Mouse (Mus musculus) forebrain, postnatal 0 days (tissue): Measurements from ENCODE around the gene Jmjd8. TPM values are rescaled to one million over a fixed set of nuclear protein-coding genes. Genes with fewer than 3 reads are reported as not detected.

Source experiments
- ATAC-seq: fragments of 200-750 bp; cut with Nextera tagmentation; 2 replicates; pipeline ENCODE4 v1.8.0; 2017; ENCODE audit warnings: mild to moderate bottlenecking, moderate library complexity
- DNase-seq: peaks from one replicate; pipeline ENCODE4 v3.0.0-alpha.2; 2015
- H3K27ac ChIP-seq: fragments of 300-500 bp; sonication (generic); 2 replicates; pipeline ENCODE4 v1.5.1; 2014; ENCODE audit warnings: low read depth, mild to moderate bottlenecking, antibody characterized with exemption, low read length, moderate library complexity, mixed read lengths
- H3K27me3 ChIP-seq: fragments of 300-500 bp; sonication (generic); 2 replicates; pipeline ENCODE4 v1.6.1; 2014; ENCODE audit warnings: mild to moderate bottlenecking, low read length, mixed read lengths; ENCODE audit not compliant: insufficient read depth
- H3K36me3 ChIP-seq: fragments of 300-500 bp; sonication (generic); 2 replicates; pipeline ENCODE4 v1.6.1; 2014; ENCODE audit warnings: mild to moderate bottlenecking, moderate library complexity; ENCODE audit not compliant: insufficient read depth
- H3K4me1 ChIP-seq: fragments of 300-500 bp; sonication (generic); 2 replicates; pipeline ENCODE4 v1.6.1; 2014; ENCODE audit warnings: antibody characterized with exemption; ENCODE audit not compliant: insufficient read depth
- H3K4me2 ChIP-seq: fragments of 300-500 bp; sonication (generic); 2 replicates; pipeline ENCODE4 v1.6.1; 2014; ENCODE audit warnings: low read depth, mild to moderate bottlenecking, moderate library complexity
- H3K4me3 ChIP-seq: fragments of 300-500 bp; sonication (generic); 2 replicates; pipeline ENCODE4 v1.5.1; 2014; ENCODE audit warnings: low read depth, low read length, mixed read lengths
- H3K9ac ChIP-seq: fragments of 300-500 bp; sonication (generic); 2 replicates; pipeline ENCODE4 v1.6.1; 2014; ENCODE audit warnings: mild to moderate bottlenecking
- H3K9me3 ChIP-seq: fragments of 300-500 bp; sonication (generic); 2 replicates; pipeline ENCODE4 v1.6.1; 2016; ENCODE audit warnings: low read length
- CTCF ChIP-seq: sonication (generic); IDR thresholded peaks from 2 replicates; pipeline ENCODE4 v1.5.1; 2016; ENCODE audit warnings: antibody characterized with exemption, control low read depth, low read depth
- WGBS: fragments of 180-500 bp; shearing (Covaris S2); extraction: QIAGEN DNeasy Blood & Tissue Kit; methylation state at CpG from one replicate; pipeline ENCODE4 v1.1.7; 2014; 5-methylcytosine and 5-hydroxymethylcytosine counted together
- polyA plus RNA-seq: library from polyadenylated mRNA; unstranded; fragments of >200 nt; fragmentation: Nextera tagmentation; extraction: Ambion mirVana; gene quantifications from 2 replicates; pipeline ENCODE4 v1.2.1, GENCODE M21; 2015
- total RNA-seq: library from RNA; depleted of rRNA; stranded (reverse); fragments of >200 nt; gene quantifications from 2 replicates; pipeline ENCODE4 v1.2.3, GENCODE M21; 2014

Jmjd8 gene
- total and polyA plus RNA-seq, 2 experiments from 2014 or later, result 49.5 to 52.2 TPM

DNA sequence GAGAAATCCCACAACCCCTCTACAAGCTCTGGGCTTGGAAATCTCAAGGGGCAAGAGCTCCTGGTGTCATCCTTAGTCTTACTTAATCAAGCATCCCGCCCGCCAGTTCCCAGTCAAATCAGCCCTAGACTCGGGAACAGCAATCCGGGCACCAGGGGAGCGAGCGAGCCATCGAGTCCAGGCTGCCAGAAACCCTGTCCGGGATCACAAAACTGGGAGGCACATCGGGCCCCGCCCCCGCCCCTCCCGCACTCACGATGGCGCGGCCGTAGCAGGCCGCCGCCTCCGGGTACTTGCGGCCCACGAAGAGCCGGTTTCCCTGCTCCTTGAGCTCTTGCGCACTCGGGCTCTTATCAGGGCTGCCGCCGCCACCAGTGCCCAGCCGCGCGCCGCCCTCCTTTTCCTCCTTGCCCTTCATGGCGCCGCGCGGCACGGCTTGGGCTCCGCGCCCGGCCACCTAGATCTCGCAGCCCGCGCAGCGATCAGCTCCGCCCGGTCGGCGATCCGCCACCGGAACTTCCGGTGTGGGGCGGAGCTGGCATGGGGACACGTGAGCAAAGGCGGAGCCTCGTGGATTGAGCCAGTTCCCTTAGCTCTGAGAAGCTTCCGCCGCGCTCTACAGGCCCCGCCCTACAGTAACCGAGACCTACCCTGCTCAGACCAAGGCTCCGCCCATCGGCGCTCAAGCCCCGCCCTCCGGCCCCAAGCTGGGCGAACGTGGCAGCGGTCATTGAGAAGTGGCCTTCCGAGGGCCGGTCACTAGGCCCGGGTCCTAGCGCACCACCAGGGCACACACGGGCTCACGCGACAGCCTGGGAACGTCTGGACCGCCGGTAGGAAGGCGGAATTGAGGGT lies 4.0 kb downstream of the Jmjd8 start:
- H3K4me2 ChIP-seq, result peak overlapping the region; percentile 89
- no peak; the same call in 1 of the 2 replicates for TF ChIP-seq CTCF
- H3K9me3 ChIP-seq, result no peaks in the 10 kb centered on the region
- H3K9ac ChIP-seq, result peak overlapping the region; percentile 76
- H3K27ac ChIP-seq, result peak overlapping the region; percentile 93
- ATAC-seq (peak; percentile 89), DNase-seq (peak; percentile 98)
- no peaks in the 10 kb centered on the region for H3K27me3 ChIP-seq
- under 1% methylated on average over 70 of the region's 77 CpGs for WGBS
- peaks cover 45% of the 10 kb centered on the region for H3K4me1 ChIP-seq
- peak overlapping the region; percentile 59 for H3K4me3 ChIP-seq
- peaks cover 19% of the 10 kb centered on the region for H3K36me3 ChIP-seq

DNA sequence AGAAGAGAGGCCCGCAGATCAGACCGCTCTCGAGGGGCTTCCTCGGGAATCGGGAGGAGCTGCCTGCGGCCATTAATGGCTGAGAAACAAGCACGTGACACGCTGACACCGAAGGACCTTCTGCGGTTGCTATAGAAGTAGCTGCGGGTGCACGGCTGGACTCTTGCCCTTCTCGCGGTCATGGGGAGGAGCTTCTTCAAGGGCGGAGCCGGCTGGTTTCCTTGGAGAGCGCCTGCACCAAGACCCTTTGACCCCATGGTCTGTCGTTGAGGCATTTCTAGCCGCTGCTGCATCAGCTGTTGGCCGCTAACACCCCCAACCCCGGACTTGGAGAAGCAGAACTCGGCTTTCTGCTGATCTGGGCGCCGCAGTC lies 4.6 kb downstream of the Jmjd8 start, which contains the start of gene Stub1:
Stub1 (minus strand) TSS at position 114 of the 373 bp plus-strand sequence.
- 2% methylated on average over 24 of the region's 24 CpGs for WGBS
- peak within 1 kb of the TSS; percentile 93 for H3K27ac ChIP-seq
- no peaks in the 10 kb centered on the region for H3K27me3 ChIP-seq
- H3K4me1 ChIP-seq, result peaks cover 46% of the 10 kb centered on the region
- ATAC-seq (peak; percentile 48), DNase-seq (no peak)
- TF ChIP-seq CTCF, result no peak
- H3K9ac ChIP-seq, result peak within 1 kb of the TSS; percentile 76
- H3K4me2 ChIP-seq, result peak within 1 kb of the TSS; percentile 89
- peak within 1 kb of the TSS; percentile 59 for H3K4me3 ChIP-seq
- peaks cover 18% of the 10 kb centered on the region for H3K36me3 ChIP-seq
- H3K9me3 ChIP-seq, result no peaks in the 10 kb centered on the region

DNA sequence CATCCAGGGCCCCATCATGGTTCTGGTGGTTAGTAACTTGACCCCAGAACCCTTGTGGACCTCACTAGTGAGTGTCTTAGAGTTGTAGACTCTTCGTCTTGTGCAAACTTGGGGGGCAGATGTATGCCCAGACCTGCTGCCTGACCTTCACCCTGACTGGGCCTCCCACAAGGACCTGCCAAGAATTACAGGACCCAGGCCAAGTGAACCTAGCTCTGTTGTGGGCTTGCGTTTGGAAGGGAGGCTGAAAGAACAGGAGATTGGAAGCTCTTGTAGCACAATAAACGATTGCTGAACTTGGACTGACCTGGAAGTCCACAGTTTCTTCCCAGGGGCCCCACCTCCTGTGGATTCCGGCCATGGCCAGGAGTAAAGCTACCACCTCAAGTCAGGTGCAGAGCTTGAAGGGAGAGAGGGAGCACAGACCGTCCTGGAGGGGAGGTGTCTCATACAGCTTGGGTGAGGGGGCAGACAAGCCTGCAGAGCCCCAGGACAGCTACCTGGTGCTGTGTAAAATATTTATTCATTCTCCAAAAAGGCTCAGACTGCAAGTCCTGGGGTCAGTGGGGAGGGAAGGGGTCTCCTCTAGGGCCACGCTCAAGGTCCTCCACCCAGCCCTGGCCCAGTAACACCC lies 5.4 kb downstream of the Jmjd8 start:
- no peaks in the 10 kb centered on the region for H3K9me3 ChIP-seq
- H3K4me3 ChIP-seq, result peak overlapping the region; percentile 59
- H3K27me3 ChIP-seq, result no peaks in the 10 kb centered on the region
- H3K4me1 ChIP-seq, result peaks cover 44% of the 10 kb centered on the region
- H3K27ac ChIP-seq, result peak overlapping the region; percentile 93
- DNase-seq (no peak), ATAC-seq (no peak)
- no peak overlapping the region for H3K9ac ChIP-seq
- WGBS, result 47% methylated on average over 6 of the region's 6 CpGs
- H3K36me3 ChIP-seq, result peaks cover 23% of the 10 kb centered on the region
- peak overlapping the region; percentile 89 for H3K4me2 ChIP-seq
- no peak for TF ChIP-seq CTCF

DNA sequence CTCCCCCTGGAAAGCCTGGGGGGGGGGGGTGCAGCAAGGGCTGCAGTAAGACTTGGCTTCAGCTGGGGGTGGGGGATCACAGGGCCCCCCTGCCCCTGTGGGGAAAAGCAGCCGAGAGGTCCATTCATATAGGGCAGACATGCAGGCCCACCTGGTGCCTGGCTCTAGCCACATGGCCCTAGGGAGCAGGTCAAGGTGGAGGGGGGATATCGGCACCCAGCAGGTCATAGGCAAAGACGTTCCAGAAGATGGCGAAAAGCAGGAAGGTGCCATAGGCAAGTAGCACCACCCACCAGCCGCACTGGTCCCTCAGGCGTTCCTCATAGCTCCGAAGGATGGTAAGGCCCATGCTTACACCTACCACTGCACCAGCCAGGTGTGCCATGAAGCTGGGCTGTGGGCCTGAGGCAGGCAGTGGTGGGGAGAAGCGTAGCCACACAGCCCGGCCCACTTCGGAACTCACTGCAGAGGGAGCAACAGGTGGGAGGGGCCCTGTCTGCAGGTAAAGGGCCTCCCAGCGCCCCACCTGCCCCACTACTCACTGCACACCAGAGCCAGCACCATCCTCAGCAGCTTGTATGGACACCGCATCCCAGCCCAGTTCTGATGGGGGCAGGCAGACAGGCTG lies 6.0 kb downstream of the Jmjd8 start:
- ATAC-seq (no peak), DNase-seq (no peak)
- H3K4me2 ChIP-seq, result peak overlapping the region; percentile 89
- no peak overlapping the region for H3K27ac ChIP-seq
- H3K9me3 ChIP-seq, result no peaks in the 10 kb centered on the region
- no peaks in the 10 kb centered on the region for H3K27me3 ChIP-seq
- TF ChIP-seq CTCF, result no peak
- H3K4me3 ChIP-seq, result peak overlapping the region; percentile 59
- H3K4me1 ChIP-seq, result peaks cover 42% of the 10 kb centered on the region
- WGBS, result 90% methylated on average over 12 of the region's 12 CpGs
- H3K9ac ChIP-seq, result no peak overlapping the region
- H3K36me3 ChIP-seq, result peaks cover 29% of the 10 kb centered on the region

DNA sequence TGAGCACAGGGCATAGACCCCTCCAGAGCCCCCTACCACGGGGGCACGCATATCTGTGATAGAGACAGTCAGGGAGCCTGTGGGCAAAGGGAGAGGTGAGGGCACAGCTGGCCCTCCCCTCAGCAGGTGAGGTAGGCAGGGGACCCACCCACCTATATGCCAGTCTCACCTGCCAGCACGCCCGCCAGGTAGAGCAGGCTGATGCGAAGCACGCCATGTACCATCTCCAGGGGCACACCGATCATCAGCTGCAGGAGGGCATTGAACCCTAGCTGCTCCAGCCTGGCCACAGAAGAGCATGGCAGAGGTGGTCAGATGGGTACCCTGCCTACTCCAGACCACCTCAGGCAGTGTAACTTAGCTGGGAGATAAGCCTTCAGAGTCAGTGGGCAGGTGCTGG lies 6.6 kb downstream of the Jmjd8 start:
- H3K9ac ChIP-seq, result no peak overlapping the region
- no peak for TF ChIP-seq CTCF

DNA sequence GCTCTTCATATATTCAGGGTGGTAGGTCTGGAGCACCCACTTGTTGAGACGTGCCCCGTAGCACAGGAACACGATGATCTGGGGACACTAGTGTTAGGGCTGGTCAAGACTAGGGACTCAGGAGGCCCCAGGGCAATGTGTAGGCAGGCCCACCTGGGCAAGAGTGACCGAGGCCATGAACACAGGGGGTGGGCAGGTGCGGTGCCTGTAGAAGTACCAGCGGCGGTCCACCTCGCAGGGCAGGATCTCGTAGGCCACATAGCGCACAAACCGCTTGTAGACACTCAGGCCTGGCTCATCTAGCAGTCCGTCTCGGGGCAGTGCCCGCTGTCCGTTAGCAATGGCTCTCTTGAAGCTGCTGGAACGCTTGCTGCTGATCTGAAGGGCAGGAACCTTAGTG lies 7.1 kb downstream of the Jmjd8 start:
- H3K4me1 ChIP-seq, result peaks cover 37% of the 10 kb centered on the region
- 92% methylated on average over 16 of the region's 16 CpGs for WGBS
- peak overlapping the region; percentile 89 for H3K4me2 ChIP-seq
- DNase-seq, result no peak
- TF ChIP-seq CTCF, result no peak
- H3K27me3 ChIP-seq, result no peaks in the 10 kb centered on the region
- peaks cover 29% of the 10 kb centered on the region for H3K36me3 ChIP-seq
- H3K9ac ChIP-seq, result peak overlapping the region; percentile 77; the same call in 1 of the 2 replicates
- ATAC-seq, result no peak
- H3K9me3 ChIP-seq, result no peaks in the 10 kb centered on the region
- no peak overlapping the region for H3K27ac ChIP-seq
- no peak overlapping the region for H3K4me3 ChIP-seq

More for the DNA sequence above, 6.6 kb downstream of the Jmjd8 start:
- no peak overlapping the region for H3K4me2 ChIP-seq
- H3K9me3 ChIP-seq, result no peaks in the 10 kb centered on the region
- H3K4me3 ChIP-seq, result no peak overlapping the region
- 91% methylated on average over 7 of the region's 7 CpGs for WGBS
- peaks cover 29% of the 10 kb centered on the region for H3K36me3 ChIP-seq
- peaks cover 37% of the 10 kb centered on the region for H3K4me1 ChIP-seq
- DNase-seq (no peak), ATAC-seq (no peak)
- no peaks in the 10 kb centered on the region for H3K27me3 ChIP-seq
- no peak overlapping the region for H3K27ac ChIP-seq
